Mouse (Mus musculus) neural tube, embryonic 13.5 days (tissue): Measurements from ENCODE around the gene Mfsd8. TPM values are rescaled to one million over a fixed set of nuclear protein-coding genes. Genes with fewer than 3 reads are reported as not detected.
A peak's percentile ranks its signal among the peaks of the same experiment; 100 is the strongest.

Source experiments
- ATAC-seq: fragments of 200-750 bp; cut with Nextera tagmentation; 2 replicates; pipeline ENCODE4 v1.8.0; 2017; ENCODE audit warnings: low read depth, mild to moderate bottlenecking, moderate TSS enrichment, moderate library complexity
- H3K27ac ChIP-seq: fragments of 300-500 bp; sonication (generic); replicated peaks from 2 replicates; pipeline ENCODE4 v1.5.1; 2015; ENCODE audit warnings: moderate library complexity, mild to moderate bottlenecking, inconsistent platforms
- H3K27me3 ChIP-seq: fragments of 300-500 bp; sonication (generic); 2 replicates; pipeline ENCODE4 v1.6.1; 2015; ENCODE audit warnings: mild to moderate bottlenecking, inconsistent platforms
- H3K36me3 ChIP-seq: fragments of 300-500 bp; sonication (generic); 2 replicates; pipeline ENCODE4 v1.6.1; 2015; ENCODE audit warnings: mild to moderate bottlenecking, inconsistent platforms
- H3K4me1 ChIP-seq: fragments of 300-500 bp; sonication (generic); replicated peaks from 2 replicates; pipeline ENCODE4 v1.6.1; 2015; ENCODE audit warnings: inconsistent platforms
- H3K4me2 ChIP-seq: fragments of 300-500 bp; sonication (generic); 2 replicates; pipeline ENCODE4 v1.6.1; 2015; ENCODE audit warnings: inconsistent platforms, mild to moderate bottlenecking, moderate library complexity
- H3K4me3 ChIP-seq: fragments of 300-500 bp; sonication (generic); 2 replicates; pipeline ENCODE4 v1.5.1; 2015; ENCODE audit warnings: mild to moderate bottlenecking, inconsistent platforms
- H3K9ac ChIP-seq: fragments of 300-500 bp; sonication (generic); 2 replicates; pipeline ENCODE4 v1.6.1; 2015; ENCODE audit warnings: moderate library complexity, mild to moderate bottlenecking, inconsistent platforms
- H3K9me3 ChIP-seq: fragments of 300-500 bp; sonication (generic); 2 replicates; pipeline ENCODE4 v1.6.1; 2016; ENCODE audit warnings: inconsistent platforms
- WGBS: fragments of 180-500 bp; shearing (Covaris S2); methylation state at CpG from one replicate; pipeline ENCODE4 v1.1.7; 2015; 5-methylcytosine and 5-hydroxymethylcytosine counted together
- polyA plus RNA-seq: library from polyadenylated mRNA; unstranded; fragments of >200 nt; fragmentation: Nextera tagmentation; extraction: Ambion mirVana; gene quantifications from 2 replicates; pipeline ENCODE4 v1.2.1, GENCODE M21; 2015

Mfsd8 gene
- polyA plus RNA-seq, 1 experiment from 2014 or later, result 11.6 TPM

DNA sequence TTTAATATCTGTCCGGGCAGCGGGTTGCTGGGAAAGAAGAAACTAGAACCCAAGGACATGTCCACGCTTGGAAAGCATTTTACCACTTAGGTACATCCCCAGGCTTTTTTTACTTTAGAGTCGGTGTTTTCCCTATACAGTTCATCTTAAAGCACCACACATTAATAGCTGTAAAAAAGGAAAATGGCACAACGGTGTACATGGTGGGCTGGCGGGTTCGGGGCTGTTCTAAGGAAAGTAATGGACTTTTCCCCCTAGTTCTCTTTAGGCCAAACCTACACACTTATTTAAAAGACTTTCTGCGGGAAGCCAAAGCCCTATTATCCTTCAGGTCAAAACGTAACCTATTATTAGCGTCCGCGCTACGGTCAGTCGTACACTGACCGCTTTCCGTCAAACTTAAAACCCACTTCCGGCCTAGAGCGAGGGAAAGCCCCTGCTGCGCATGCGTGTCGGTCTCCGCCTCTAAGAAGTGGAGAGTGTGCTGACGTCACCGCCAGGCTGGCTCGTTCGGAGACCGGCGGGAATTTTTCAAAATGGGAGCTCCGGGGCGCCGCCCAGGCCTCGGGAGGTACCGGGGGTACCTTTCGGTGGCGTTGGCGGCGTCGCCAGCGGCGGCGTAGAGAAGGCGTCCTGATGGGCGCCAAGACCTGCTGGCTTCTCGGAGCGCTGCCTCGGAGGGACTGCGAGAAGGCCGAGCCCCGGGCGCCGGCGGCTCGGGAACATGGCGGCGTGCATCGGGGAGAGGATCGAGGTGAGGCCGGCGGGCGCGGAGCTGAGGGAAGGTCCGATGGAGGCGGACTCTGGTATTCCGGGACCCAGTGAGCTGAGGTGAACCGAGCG, 46.9 kb downstream of the Mfsd8 start, which contains the start of gene Plk4:
TSS of gene Plk4 (plus strand) at position 490 of the 843 bp plus-strand sequence.
- peaks cover 16% of the 10 kb centered on the region for H3K4me1 ChIP-seq
- no peaks in the 10 kb centered on the region for H3K27me3 ChIP-seq
- peak within 1 kb of the TSS; percentile 75 for H3K9ac ChIP-seq
- peak within 1 kb of the TSS; percentile 89 for H3K4me3 ChIP-seq
- H3K9me3 ChIP-seq, result no peaks in the 10 kb centered on the region
- 0 out of 2 replicates have a peak, but pooled peaks cover 3% of the 10 kb centered on the region for H3K36me3 ChIP-seq
- WGBS, result 2% methylated on average over 66 of the region's 66 CpGs
- peak within 1 kb of the TSS; percentile 43 for H3K27ac ChIP-seq
- peak; percentile 99 for ATAC-seq
- H3K4me2 ChIP-seq, result peak within 1 kb of the TSS; percentile 98

DNA sequence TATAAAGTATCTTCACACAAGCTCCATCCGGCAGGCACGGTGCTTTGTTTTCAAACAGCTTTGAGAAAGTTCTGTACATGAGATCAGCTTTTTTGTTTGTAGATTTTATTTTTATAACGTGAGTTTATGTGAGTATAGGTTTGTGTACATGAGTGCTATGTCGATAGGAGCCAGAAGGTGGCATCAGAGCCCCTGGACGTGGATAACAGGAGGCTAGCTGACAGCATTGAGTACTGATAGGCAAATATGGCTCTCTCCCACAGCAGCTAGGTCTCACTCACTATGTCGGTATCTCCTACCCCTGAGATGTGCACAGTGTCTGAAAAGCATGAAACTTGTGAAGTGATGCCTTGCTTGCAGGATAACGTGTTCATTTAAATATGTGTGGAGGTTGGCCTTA, 48.2 kb downstream of the Mfsd8 start:
- Histone ChIP-seq H3K9ac (no peak overlapping the region), H3K36me3 (peaks cover 4% of the 10 kb centered on the region; the same call in 1 of the 2 replicates), H3K4me1 (peaks cover 16% of the 10 kb centered on the region), H3K27ac (no peak overlapping the region), H3K4me3 (no peak overlapping the region), H3K9me3 (no peaks in the 10 kb centered on the region), H3K4me2 (no peak overlapping the region), H3K27me3 (no peaks in the 10 kb centered on the region)
- WGBS, result 39% methylated on average over 7 of the region's 7 CpGs
- no peak for ATAC-seq

DNA sequence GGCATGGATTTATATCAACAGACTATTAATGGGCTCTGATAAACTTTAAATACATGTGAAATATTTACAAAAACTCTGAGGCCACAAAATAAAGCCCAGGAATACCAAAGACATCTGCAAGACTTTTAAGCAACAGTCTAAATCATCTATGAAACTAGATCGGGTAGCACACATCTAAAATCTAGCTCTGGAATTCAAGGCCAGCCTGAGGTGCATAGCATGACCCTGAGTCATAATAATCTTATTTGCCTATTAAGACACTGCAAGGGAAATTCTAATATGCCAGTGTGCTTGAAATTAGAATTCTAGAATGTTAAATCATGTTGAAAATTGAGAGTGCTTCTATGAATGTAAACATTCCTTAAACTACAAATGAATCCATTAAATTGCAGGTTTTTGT, 48.6 kb downstream of the Mfsd8 start:
- Histone ChIP-seq H3K4me3 (no peak overlapping the region), H3K4me2 (no peak overlapping the region), H3K9ac (no peak overlapping the region), H3K27me3 (no peaks in the 10 kb centered on the region), H3K36me3 (peaks cover 8% of the 10 kb centered on the region; the same call in 1 of the 2 replicates), H3K9me3 (no peaks in the 10 kb centered on the region), H3K4me1 (peaks cover 16% of the 10 kb centered on the region), H3K27ac (no peak overlapping the region)
- ATAC-seq, result no peak
- WGBS, result 75% methylated on average over 1 of the region's 1 CpGs

DNA sequence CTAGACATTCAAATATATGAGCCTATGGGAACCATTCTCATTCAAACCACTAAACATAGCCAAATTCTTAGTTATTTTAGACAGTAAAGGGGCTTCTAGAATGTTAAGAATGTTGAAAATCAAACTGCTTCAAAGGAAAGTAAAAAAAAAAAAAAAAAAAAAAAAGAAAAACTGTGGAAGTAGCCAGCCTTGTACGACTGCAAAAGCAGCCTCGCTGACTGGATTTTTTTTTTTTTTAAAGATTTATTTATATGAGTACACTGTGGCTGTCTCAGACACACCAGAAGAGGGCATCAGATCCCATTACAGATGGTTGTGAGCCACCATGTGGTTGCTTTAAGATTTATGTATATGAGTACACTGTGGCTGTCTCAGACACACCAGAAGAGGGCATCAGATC, 52.9 kb downstream of the Mfsd8 start:
- H3K4me2 ChIP-seq, result no peak overlapping the region
- 93% methylated on average over 2 of the region's 2 CpGs for WGBS

More for the DNA sequence above, 52.9 kb downstream of the Mfsd8 start:
- peaks cover 29% of the 10 kb centered on the region for H3K36me3 ChIP-seq
- no peak overlapping the region for H3K4me3 ChIP-seq
- H3K27ac ChIP-seq, result no peak overlapping the region
- H3K27me3 ChIP-seq, result no peaks in the 10 kb centered on the region
- H3K4me1 ChIP-seq, result no peaks in the 10 kb centered on the region
- no peak overlapping the region for H3K9ac ChIP-seq
- ATAC-seq, result no peak
- H3K9me3 ChIP-seq, result no peaks in the 10 kb centered on the region

Other genes with a start within 250 kb of the Mfsd8 start
- gene Slc25a31, start 138.0 kb downstream of the Mfsd8 start, polyA plus RNA-seq, result 0.22 and 0.24 TPM in 2 replicates
- 47.8 and 55.3 TPM in 2 replicates for gene Hspa4l, start 102.4 kb downstream of the Mfsd8 start, polyA plus RNA-seq
- gene Plk4, start 46.9 kb downstream of the Mfsd8 start, polyA plus RNA-seq, result 14.0 and 17.9 TPM in 2 replicates
- gene Abhd18, start 84 bp upstream of the Mfsd8 start, polyA plus RNA-seq, result 10.5 and 12.7 TPM in 2 replicates
- 0.15 and 0.47 TPM in 2 replicates for gene 1700034I23Rik, start 55.7 kb upstream of the Mfsd8 start, polyA plus RNA-seq
- 4.9 and 5.1 TPM in 2 replicates for gene Larp1b, start 102.9 kb upstream of the Mfsd8 start, polyA plus RNA-seq
- gene Pgrmc2, start 236.2 kb upstream of the Mfsd8 start, polyA plus RNA-seq, result 33.2 and 36.3 TPM in 2 replicates